ENCODE assay signal across 11 mouse cellular contexts in the genomic region with DNA sequence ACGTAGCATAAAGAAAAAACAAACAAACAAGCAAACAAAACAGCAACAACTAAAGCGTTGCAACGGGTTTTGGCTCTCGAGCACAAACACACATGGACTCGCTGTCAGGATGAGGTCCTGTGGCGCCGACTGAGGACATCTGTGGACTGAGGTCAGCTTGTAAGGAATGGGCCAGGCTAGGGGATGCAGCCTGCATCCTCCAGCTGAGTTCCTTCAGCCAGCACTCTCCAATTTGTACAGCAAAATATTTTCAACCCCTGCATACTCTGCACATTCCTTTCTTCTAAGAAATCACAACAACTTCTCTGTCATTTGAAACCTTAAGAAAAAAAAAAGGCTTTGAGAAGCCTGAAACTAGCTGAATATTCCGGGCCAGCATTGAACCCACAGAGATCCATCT.
A peak's percentile ranks its signal among the peaks of the same experiment; 100 is the strongest.
DNase-seq lines count a peak whose midpoint lies in the region; ATAC-seq and TF ChIP-seq lines count a peak whose summit lies in the region.
"Had no signal": no experiment of that assay in that cellular context is flagged by ENCODE, and none has a peak within 500 bp of the region (broad histone marks: within the 10 kb centered on the region; RNA-seq: fewer than 3 reads in every experiment).

No protein-coding gene starts in this region.

- no peaks in the 10 kb centered on the region for H3K36me3 ChIP-seq in intestine, embryonic 14.5 days (ENCODE audit: control insufficient read depth, insufficient read depth, low read length)
- no peaks in the 10 kb centered on the region for H3K36me3 ChIP-seq in intestine, postnatal 0 days (ENCODE audit: control insufficient read depth, insufficient read depth)
- no peaks in the 10 kb centered on the region for H3K36me3 ChIP-seq in limb, embryonic 14.5 days (ENCODE audit: control insufficient read depth, insufficient read depth, low read length)
- H3K36me3 ChIP-seq in stomach, embryonic 16.5 days (ENCODE audit: control insufficient read depth, insufficient read depth, low read length): no peaks in the 10 kb centered on the region
- no peaks in the 10 kb centered on the region for H3K36me3 ChIP-seq in forebrain, embryonic 12.5 days (replicated peaks)

- peaks cover 14% of the 10 kb centered on the region for H3K4me1 ChIP-seq in intestine, embryonic 14.5 days (replicated peaks; ENCODE audit: control insufficient read depth, insufficient read depth, low read length)
- no peaks in the 10 kb centered on the region for H3K4me1 ChIP-seq in intestine, postnatal 0 days (replicated peaks; ENCODE audit: control insufficient read depth, insufficient read depth, low read length)
- peaks cover 3% of the 10 kb centered on the region; the same call in 1 of the 2 replicates for H3K4me1 ChIP-seq in limb, embryonic 14.5 days (ENCODE audit: control insufficient read depth, insufficient read depth, low read length)
- peaks cover 3% of the 10 kb centered on the region; the same call in 1 of the 2 replicates for H3K4me1 ChIP-seq in stomach, embryonic 16.5 days (ENCODE audit: control insufficient read depth, insufficient read depth, low read length)
- no peaks in the 10 kb centered on the region for H3K4me1 ChIP-seq in forebrain, embryonic 12.5 days

- no peaks in the 10 kb centered on the region for H3K27me3 ChIP-seq in intestine, embryonic 14.5 days (replicated peaks; ENCODE audit: control insufficient read depth, insufficient read depth, low read length)
- H3K27me3 ChIP-seq in intestine, postnatal 0 days (replicated peaks; ENCODE audit: control insufficient read depth, insufficient read depth, low read length): no peaks in the 10 kb centered on the region
- no peaks in the 10 kb centered on the region for H3K27me3 ChIP-seq in limb, embryonic 14.5 days (ENCODE audit: control insufficient read depth, insufficient read depth, low read length)
- no peaks in the 10 kb centered on the region for H3K27me3 ChIP-seq in stomach, embryonic 16.5 days (ENCODE audit: control insufficient read depth, insufficient read depth, low read length)
- no peaks in the 10 kb centered on the region for H3K27me3 ChIP-seq in forebrain, embryonic 12.5 days

- no peak overlapping the region for H3K4me2 ChIP-seq in intestine, embryonic 14.5 days (ENCODE audit: low read length)
- H3K4me2 ChIP-seq in intestine, postnatal 0 days (replicated peaks; ENCODE audit: low read depth): no peak overlapping the region
- H3K4me2 ChIP-seq in limb, embryonic 14.5 days (replicated peaks; ENCODE audit: low read depth, low read length, severe bottlenecking): no peak overlapping the region
- no peak overlapping the region for H3K4me2 ChIP-seq in stomach, embryonic 16.5 days (ENCODE audit: low read depth, low read length)
- no peak overlapping the region for H3K4me2 ChIP-seq in forebrain, embryonic 12.5 days

- peak overlapping the region; percentile 82 for H3K27ac ChIP-seq in intestine, embryonic 14.5 days (ENCODE audit: low read depth)
- no peak overlapping the region for H3K27ac ChIP-seq in intestine, postnatal 0 days (ENCODE audit: low read depth, low read length)
- no peak overlapping the region for H3K27ac ChIP-seq in limb, embryonic 14.5 days (replicated peaks; ENCODE audit: low read depth, low read length)
- peak overlapping the region; percentile 90 for H3K27ac ChIP-seq in stomach, embryonic 16.5 days (ENCODE audit: low read length)
- no peak overlapping the region for H3K27ac ChIP-seq in forebrain, embryonic 12.5 days

- H3K9me3 ChIP-seq in intestine, embryonic 14.5 days (ENCODE audit: control insufficient read depth, low read length): no peaks in the 10 kb centered on the region
- H3K9me3 ChIP-seq in intestine, postnatal 0 days (ENCODE audit: control insufficient read depth): no peaks in the 10 kb centered on the region
- no peaks in the 10 kb centered on the region for H3K9me3 ChIP-seq in limb, embryonic 14.5 days (ENCODE audit: control insufficient read depth, low read length)
- no peaks in the 10 kb centered on the region for H3K9me3 ChIP-seq in stomach, embryonic 16.5 days (replicated peaks; ENCODE audit: control insufficient read depth, low read length)
- no peaks in the 10 kb centered on the region for H3K9me3 ChIP-seq in forebrain, embryonic 12.5 days
- H3K9me3 ChIP-seq: megakaryocyte, embryonic 14.5 days had no signal

- TF ChIP-seq POLR2A in limb, embryonic 14.5 days (IDR thresholded peaks at IDR 0.05; ENCODE audit: borderline replicate concordance, extremely low read depth, insufficient read depth, insufficient read length): no peak

- H3K9ac ChIP-seq in intestine, embryonic 14.5 days (ENCODE audit: low read length): no peak overlapping the region
- H3K9ac ChIP-seq in intestine, postnatal 0 days (ENCODE audit: low read depth, low read length): no peak overlapping the region
- no peak overlapping the region for H3K9ac ChIP-seq in limb, embryonic 14.5 days (ENCODE audit: low read depth, low read length, severe bottlenecking)
- H3K9ac ChIP-seq in stomach, embryonic 16.5 days (ENCODE audit: low read length): no peak overlapping the region
- H3K9ac ChIP-seq in forebrain, embryonic 12.5 days: no peak overlapping the region

- no peak overlapping the region for H3K4me3 ChIP-seq in intestine, embryonic 14.5 days (ENCODE audit: low read depth, low read length)
- H3K4me3 ChIP-seq in intestine, postnatal 0 days (ENCODE audit: low read depth, low read length): no peak overlapping the region
- H3K4me3 ChIP-seq in limb, embryonic 14.5 days (replicated peaks; ENCODE audit: low read length): no peak overlapping the region
- no peak overlapping the region for H3K4me3 ChIP-seq in stomach, embryonic 16.5 days (replicated peaks; ENCODE audit: low read length)
- H3K4me3 ChIP-seq in forebrain, embryonic 12.5 days (replicated peaks): no peak overlapping the region
- H3K4me3 ChIP-seq: megakaryocyte, embryonic 14.5 days had no signal

- ATAC-seq in intestine, embryonic 14.5 days (replicated peaks; ENCODE audit: low FRiP score, low TSS enrichment, low read depth): peak; percentile 64; the same call in 1 of the 2 replicates
- no peak for ATAC-seq in intestine, postnatal 0 days
- peak; percentile 65; the same call in 1 of the 2 replicates for ATAC-seq in limb, embryonic 14.5 days (ENCODE audit: low FRiP score, low read depth)
- peak; percentile 88 for ATAC-seq in stomach, embryonic 16.5 days (ENCODE audit: insufficient read depth, low FRiP score)
- no peak for ATAC-seq in forebrain, embryonic 12.5 days (ENCODE audit: low FRiP score)
- ATAC-seq: activated CD4-positive, CD25-positive, alpha-beta regulatory T cell, adult 4 months; forebrain, embryonic 16.5 days had no signal

- no peak for TF ChIP-seq CTCF in intestine, postnatal 0 days (IDR thresholded peaks at IDR 0.05; ENCODE audit: low read depth)

- intact Hi-C loops in heart, postnatal 36 days (cut with DNase I): no loop called here

- WGBS in intestine, embryonic 14.5 days: 47% methylated on average over 8 of the region's 8 CpGs
- WGBS in intestine, postnatal 0 days: 68% methylated on average over 8 of the region's 8 CpGs
- WGBS in limb, embryonic 14.5 days: 76% methylated on average over 8 of the region's 8 CpGs
- WGBS in stomach, embryonic 16.5 days: 57% methylated on average over 8 of the region's 8 CpGs
- 91% methylated on average over 8 of the region's 8 CpGs for WGBS in forebrain, embryonic 12.5 days

- DNase-seq in intestine, embryonic 14.5 days (ENCODE audit: low spot score): no peak
- DNase-seq in heart, postnatal 36 days: peak; percentile 24 to 46
- no peak for DNase-seq in limb, embryonic 14.5 days (ENCODE audit: low spot score)
- no peak for DNase-seq in layer of hippocampus, adult 9-10 months (ENCODE audit: low spot score)
- DNase-seq in right cerebral cortex, postnatal 36 days (ENCODE audit: low spot score in 2 of 2): no peak

Comparison
In these comparisons a context has a peak if more than half of its experiments do, and no peak if none do; other contexts are left out.
1. ATAC-seq: peak in intestine, embryonic 14.5 days (single experiment), limb, embryonic 14.5 days (single experiment) and stomach, embryonic 16.5 days (single experiment); none in intestine, postnatal 0 days (single experiment) and forebrain, embryonic 12.5 days (single experiment).
2. H3K27ac ChIP-seq: peak in intestine, embryonic 14.5 days (single experiment) and stomach, embryonic 16.5 days (single experiment); none in intestine, postnatal 0 days (single experiment), limb, embryonic 14.5 days (single experiment) and forebrain, embryonic 12.5 days (single experiment).
3. DNase-seq: peak in heart, postnatal 36 days (2 of 2); none in intestine, embryonic 14.5 days (single experiment), limb, embryonic 14.5 days (single experiment), layer of hippocampus, adult 9-10 months (single experiment) and right cerebral cortex, postnatal 36 days (0 of 2).